Mouse (Mus musculus) intestine, embryonic 16.5 days (tissue): Measurements from ENCODE around the gene Rnasek. TPM values are rescaled to one million over a fixed set of nuclear protein-coding genes. Genes with fewer than 3 reads are reported as not detected.
A peak's percentile ranks its signal among the peaks of the same experiment; 100 is the strongest.

Experiments
- ATAC-seq: fragments of 200-750 bp; cut with Nextera tagmentation; 2 replicates; pipeline ENCODE4 v1.8.0; 2017; ENCODE audit warnings: moderate TSS enrichment, moderate library complexity
- H3K27ac ChIP-seq: fragments of 300-500 bp; sonication (generic); 2 replicates; pipeline ENCODE4 v1.5.1; 2014; ENCODE audit warnings: mild to moderate bottlenecking, low read length
- H3K27me3 ChIP-seq: fragments of 300-500 bp; sonication (generic); replicated peaks from 2 replicates; pipeline ENCODE4 v1.6.1; 2014; ENCODE audit warnings: low read length, control low read depth, mixed read lengths; ENCODE audit not compliant: control insufficient read depth, insufficient read depth
- H3K36me3 ChIP-seq: fragments of 300-500 bp; sonication (generic); 2 replicates; pipeline ENCODE4 v1.6.1; 2014; ENCODE audit warnings: low read length, control low read depth; ENCODE audit not compliant: control insufficient read depth, insufficient read depth
- H3K4me1 ChIP-seq: fragments of 300-500 bp; sonication (generic); 2 replicates; pipeline ENCODE4 v1.6.1; 2014; ENCODE audit warnings: low read length, control low read depth, mixed read lengths; ENCODE audit not compliant: control insufficient read depth, insufficient read depth
- H3K4me2 ChIP-seq: fragments of 300-500 bp; sonication (generic); 2 replicates; pipeline ENCODE4 v1.6.1; 2014; ENCODE audit warnings: low read depth, low read length, control low read depth
- H3K4me3 ChIP-seq: fragments of 300-500 bp; sonication (generic); 2 replicates; pipeline ENCODE4 v1.5.1; 2014; ENCODE audit warnings: mild to moderate bottlenecking, low read length
- H3K9ac ChIP-seq: fragments of 300-500 bp; sonication (generic); 2 replicates; pipeline ENCODE4 v1.6.1; 2014; ENCODE audit warnings: low read depth, low read length
- H3K9me3 ChIP-seq: fragments of 300-500 bp; sonication (generic); 2 replicates; pipeline ENCODE4 v1.6.1; 2016; ENCODE audit warnings: low read length, control low read depth; ENCODE audit not compliant: control insufficient read depth
- WGBS: fragments of 180-500 bp; shearing (Covaris S2); extraction: QIAGEN DNeasy Blood & Tissue Kit; methylation state at CpG from one replicate; pipeline ENCODE4 v1.1.7; 2014; 5-methylcytosine and 5-hydroxymethylcytosine counted together
- polyA plus RNA-seq: library from polyadenylated mRNA; unstranded; fragments of >200 nt; fragmentation: Nextera tagmentation; extraction: Ambion mirVana; gene quantifications from 2 replicates; pipeline ENCODE4 v1.2.1, GENCODE M21; 2015

The Rnasek gene
- polyA plus RNA-seq, 1 experiment from 2014 or later = 269 TPM

- ATAC-seq = no peak
- no peak overlapping the region for H3K4me2 ChIP-seq
- H3K4me3 ChIP-seq = no peak overlapping the region
Measured at GRCm38 (mm10) chr11:70215301-70215700, 24.3 kb downstream of the Rnasek start.

DNA sequence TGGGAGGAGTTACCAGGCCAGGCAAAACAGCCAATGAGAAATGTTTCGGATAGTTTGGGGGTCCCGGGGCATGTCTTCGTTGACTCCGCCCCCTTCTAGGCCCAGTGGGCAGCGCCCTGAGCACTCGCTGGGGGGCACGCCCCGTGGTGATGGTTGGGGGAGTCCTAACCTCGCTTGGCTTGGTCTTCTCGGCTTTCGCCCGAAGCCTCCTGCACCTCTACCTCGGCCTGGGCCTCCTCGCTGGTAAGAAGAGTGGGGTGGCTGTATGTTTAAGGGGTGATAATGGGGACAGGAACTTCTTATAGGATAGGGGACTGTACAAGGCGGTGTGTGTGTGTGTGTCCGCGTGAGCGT, 24.8 kb downstream of the Rnasek start:
- 13% methylated on average over 18 of the region's 18 CpGs for WGBS
- Histone ChIP-seq H3K4me1 (peaks cover 21% of the 10 kb centered on the region), H3K27me3 (peaks cover 26% of the 10 kb centered on the region), H3K9me3 (no peaks in the 10 kb centered on the region), H3K4me3 (no peak overlapping the region), H3K27ac (no peak overlapping the region), H3K4me2 (peak overlapping the region; percentile 65), H3K36me3 (no peaks in the 10 kb centered on the region), H3K9ac (no peak overlapping the region)
- ATAC-seq = no peak

More at GRCm38 (mm10) chr11:70215301-70215700, 24.3 kb downstream of the Rnasek start:
- H3K4me1 ChIP-seq = peaks cover 25% of the 10 kb centered on the region
- H3K9ac ChIP-seq = no peak overlapping the region
- H3K36me3 ChIP-seq = no peaks in the 10 kb centered on the region
- H3K9me3 ChIP-seq = no peaks in the 10 kb centered on the region
- H3K27me3 ChIP-seq = peaks cover 26% of the 10 kb centered on the region
- H3K27ac ChIP-seq = no peak overlapping the region
- WGBS = 29% methylated on average over 22 of the region's 22 CpGs

DNA sequence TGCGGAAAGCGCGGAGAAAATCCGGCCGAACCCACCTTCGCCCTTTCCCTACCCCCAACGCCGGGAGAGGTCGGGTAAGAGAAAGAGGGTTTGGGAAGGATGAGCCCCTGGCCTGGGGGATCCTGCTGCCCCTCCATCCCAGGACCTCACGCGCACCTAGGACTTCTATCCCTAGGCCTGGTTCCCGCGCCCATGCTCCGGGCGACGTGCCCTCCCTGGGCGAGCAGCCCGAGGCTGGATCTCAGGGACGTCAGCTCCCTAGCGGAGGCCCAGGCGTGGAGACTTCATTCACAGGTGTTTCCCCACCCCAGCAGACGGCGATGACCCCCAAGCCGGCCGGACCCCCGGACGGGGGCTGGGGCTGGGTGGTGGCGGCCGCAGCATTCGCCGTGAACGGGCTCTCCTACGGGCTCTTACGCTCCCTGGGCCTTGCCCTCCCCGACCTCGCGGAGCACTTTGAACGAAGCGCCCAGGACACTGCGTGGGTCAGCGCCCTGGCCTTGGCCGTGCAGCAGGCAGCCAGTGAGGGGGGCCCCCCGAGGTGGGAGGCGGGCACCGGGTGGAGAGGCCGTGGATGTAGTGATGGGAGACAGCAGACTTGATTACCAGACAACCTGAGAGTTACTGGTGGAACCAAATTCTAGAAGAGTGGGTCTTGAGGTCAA, 25.3 kb downstream of the Rnasek start:
- peak; percentile 43 for ATAC-seq
- WGBS = 1% methylated on average over 46 of the region's 46 CpGs

GRCm38 (mm10) chr11:70213736-70214135, 25.9 kb downstream of the Rnasek start:
- H3K27me3 ChIP-seq = peaks cover 26% of the 10 kb centered on the region
- WGBS = 10% methylated on average over 25 of the region's 26 CpGs
- H3K27ac ChIP-seq = no peak overlapping the region

More for the DNA sequence above, 25.3 kb downstream of the Rnasek start:
- Histone ChIP-seq H3K36me3 (no peaks in the 10 kb centered on the region), H3K9me3 (no peaks in the 10 kb centered on the region), H3K27ac (no peak overlapping the region), H3K4me3 (peak overlapping the region; percentile 43), H3K27me3 (peaks cover 26% of the 10 kb centered on the region), H3K4me1 (peaks cover 20% of the 10 kb centered on the region), H3K9ac (peak overlapping the region; percentile 68), H3K4me2 (peak overlapping the region; percentile 65)

GRCm38 (mm10) chr11:70212896-70213295, 26.7 kb downstream of the Rnasek start:
- WGBS = 8% methylated on average over 9 of the region's 9 CpGs
- H3K9ac ChIP-seq = no peak overlapping the region
- H3K4me2 ChIP-seq = peak overlapping the region; percentile 65; the same call in 1 of the 2 replicates

More at GRCm38 (mm10) chr11:70213736-70214135, 25.9 kb downstream of the Rnasek start:
- Histone ChIP-seq H3K9me3 (no peaks in the 10 kb centered on the region), H3K4me1 (peaks cover 16% of the 10 kb centered on the region), H3K4me3 (peak overlapping the region; percentile 43), H3K4me2 (peak overlapping the region; percentile 65), H3K36me3 (no peaks in the 10 kb centered on the region), H3K9ac (peak overlapping the region; percentile 68)
- ATAC-seq = peak; percentile 37; the same call in 1 of the 2 replicates

GRCm38 (mm10) chr11:70212423-70212822, 27.2 kb downstream of the Rnasek start, which contains the start of gene Slc16a11:
Gene Slc16a11, plus strand, starts transcription at chr11:70212752.
- Histone ChIP-seq H3K27ac (no peak within 1 kb of the TSS), H3K4me2 (peak within 1 kb of the TSS; percentile 65), H3K36me3 (no peaks in the 10 kb centered on the region), H3K4me3 (peak within 1 kb of the TSS; percentile 43; the same call in 1 of the 2 replicates), H3K9me3 (no peaks in the 10 kb centered on the region), H3K9ac (peak within 1 kb of the TSS; percentile 68), H3K27me3 (peaks cover 26% of the 10 kb centered on the region), H3K4me1 (peaks cover 9% of the 10 kb centered on the region)
- 60% methylated on average over 6 of the region's 6 CpGs for WGBS
- no peak for ATAC-seq

More at GRCm38 (mm10) chr11:70212896-70213295, 26.7 kb downstream of the Rnasek start:
- Histone ChIP-seq H3K27me3 (peaks cover 26% of the 10 kb centered on the region), H3K4me1 (peaks cover 11% of the 10 kb centered on the region), H3K36me3 (no peaks in the 10 kb centered on the region), H3K9me3 (no peaks in the 10 kb centered on the region), H3K4me3 (no peak overlapping the region), H3K27ac (no peak overlapping the region)
- ATAC-seq = peak; percentile 43

- Histone ChIP-seq H3K27me3 (peaks cover 26% of the 10 kb centered on the region), H3K4me1 (peaks cover 9% of the 10 kb centered on the region), H3K9ac (no peak overlapping the region), H3K9me3 (no peaks in the 10 kb centered on the region), H3K36me3 (no peaks in the 10 kb centered on the region), H3K4me2 (no peak overlapping the region), H3K27ac (no peak overlapping the region), H3K4me3 (no peak overlapping the region)
- 84% methylated on average over 6 of the region's 6 CpGs for WGBS
- no peak for ATAC-seq
Measured at GRCm38 (mm10) chr11:70211972-70212371, 27.7 kb downstream of the Rnasek start.

GRCm38 (mm10) chr11:70210681-70211080, 29.0 kb downstream of the Rnasek start:
- H3K36me3 ChIP-seq = no peaks in the 10 kb centered on the region
- no peak overlapping the region for H3K27ac ChIP-seq
- peaks cover 19% of the 10 kb centered on the region for H3K27me3 ChIP-seq
- H3K4me3 ChIP-seq = no peak overlapping the region
- peaks cover 9% of the 10 kb centered on the region for H3K4me1 ChIP-seq
- no peak for ATAC-seq
- H3K4me2 ChIP-seq = no peak overlapping the region
- WGBS = 88% methylated on average over 2 of the region's 2 CpGs
- no peaks in the 10 kb centered on the region for H3K9me3 ChIP-seq
- H3K9ac ChIP-seq = no peak overlapping the region

DNA sequence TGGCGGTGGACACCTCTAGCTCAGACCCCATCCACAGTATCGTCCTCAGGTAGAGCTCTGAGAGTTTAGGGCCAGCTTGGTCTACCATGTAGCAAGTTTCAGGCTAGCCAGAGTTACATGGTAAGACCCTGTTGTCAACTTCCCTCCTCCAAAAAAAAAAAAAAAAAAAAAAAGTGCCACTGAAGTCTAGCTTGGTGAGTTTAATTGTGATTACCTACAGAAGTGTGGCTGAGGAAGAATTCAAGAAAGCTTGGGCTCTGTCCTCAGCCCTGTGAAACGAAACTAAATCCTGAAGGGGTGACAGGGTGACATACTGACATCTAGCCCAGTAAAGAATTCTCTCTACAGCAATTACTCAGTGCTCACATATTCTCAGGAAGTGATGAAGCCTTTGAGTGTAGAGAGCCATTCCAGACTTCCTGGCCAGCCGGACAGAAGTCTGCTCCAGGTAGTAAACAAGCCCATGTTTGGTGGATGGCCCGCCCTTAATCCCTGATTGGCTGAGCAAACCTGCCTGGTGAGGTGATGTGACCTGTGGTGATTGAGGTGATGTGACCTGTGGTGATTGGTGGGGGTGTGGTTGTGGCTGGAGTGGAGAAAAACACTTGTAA, 30.8 kb downstream of the Rnasek start:
- Histone ChIP-seq H3K4me3 (no peak overlapping the region), H3K27me3 (peaks cover 3% of the 10 kb centered on the region), H3K4me1 (no peaks in the 10 kb centered on the region; the same call in 1 of the 2 replicates), H3K9ac (no peak overlapping the region), H3K9me3 (no peaks in the 10 kb centered on the region), H3K4me2 (no peak overlapping the region), H3K27ac (no peak overlapping the region), H3K36me3 (no peaks in the 10 kb centered on the region)
- no peak for ATAC-seq
- 71% methylated on average over 5 of the region's 5 CpGs for WGBS
